Mouse (Mus musculus): ENCODE data around the gene Ccnk.

Gene Ccnk

DNA sequence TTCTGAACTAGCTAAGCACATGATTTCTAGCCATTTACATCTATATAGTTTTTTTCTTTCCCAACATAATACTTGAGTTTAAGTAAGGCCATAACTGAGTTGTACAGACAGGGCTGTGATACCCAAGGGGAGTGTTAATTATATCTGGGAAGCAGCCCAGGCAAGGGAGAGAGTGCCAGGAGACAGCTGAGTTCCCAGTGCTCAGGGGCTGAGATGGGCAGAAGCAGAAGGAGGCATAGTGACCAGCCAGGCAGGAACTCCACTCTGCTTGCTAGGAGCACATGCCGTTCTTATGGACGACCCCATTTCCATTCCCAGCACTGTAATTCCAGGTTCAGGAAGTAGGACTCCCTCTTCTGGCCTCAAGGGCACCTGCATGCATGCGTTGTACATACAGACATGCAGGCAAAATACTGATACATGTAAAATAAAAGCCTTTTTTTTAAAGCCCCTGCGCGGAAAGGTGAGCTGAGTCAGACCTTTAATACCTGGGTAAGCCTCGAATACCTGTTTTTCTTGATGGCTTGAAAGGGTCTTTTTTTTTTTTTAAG is 8.2 kb downstream of the Ccnk start:
- DNase-seq (ENCODE audit: low spot score): no peak

DNA sequence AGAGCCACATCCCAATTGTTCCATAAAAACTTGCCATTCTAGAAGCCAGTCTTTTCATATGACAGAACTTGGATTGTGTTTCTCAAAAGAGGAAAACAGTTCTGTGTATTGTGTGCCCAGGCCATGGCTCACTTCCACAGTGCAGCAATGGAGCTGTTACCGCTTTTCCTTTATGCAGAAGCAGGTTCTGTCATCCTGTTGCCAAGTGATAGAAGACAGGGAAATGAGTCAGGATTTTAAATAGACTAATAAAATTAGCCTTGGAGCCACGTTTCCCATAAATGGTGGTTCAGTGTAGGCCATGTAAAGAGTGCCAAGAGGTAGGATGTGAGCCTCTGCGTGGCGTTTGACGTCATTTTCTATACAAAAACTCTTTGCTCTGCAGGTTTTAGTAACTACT is 14.5 kb downstream of the Ccnk start:
- DNase-seq (ENCODE audit: low spot score): no peak

GRCm38 (mm10) chr12:108195761-108196160 is 16.4 kb downstream of the Ccnk start:
- no peak for DNase-seq (ENCODE audit: low spot score)

- DNase-seq (ENCODE audit: low spot score): no peak
Measured at GRCm38 (mm10) chr12:108198447-108198846, 19.1 kb downstream of the Ccnk start.

DNA sequence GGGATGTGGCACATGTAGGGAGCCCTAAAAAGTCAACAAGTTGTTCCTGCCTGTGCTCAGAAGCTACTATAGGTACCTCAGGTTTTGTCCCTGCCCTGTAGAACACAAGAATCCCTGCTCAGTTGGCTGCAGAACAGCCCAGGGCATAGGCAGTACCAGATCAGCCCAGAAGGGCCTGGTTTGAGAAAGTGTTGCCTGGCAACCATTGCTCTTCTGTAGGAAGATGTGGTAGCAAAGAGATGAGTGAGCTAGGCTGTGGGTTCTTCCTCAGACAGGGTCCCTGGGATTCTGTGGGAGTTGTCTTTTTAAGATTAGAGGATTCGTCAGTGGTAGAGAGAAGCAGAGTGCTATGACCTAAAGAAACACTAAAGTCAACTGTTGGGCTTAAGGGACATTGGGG is 20.7 kb downstream of the Ccnk start:
- DNase-seq (ENCODE audit: low spot score): no peak

DNA sequence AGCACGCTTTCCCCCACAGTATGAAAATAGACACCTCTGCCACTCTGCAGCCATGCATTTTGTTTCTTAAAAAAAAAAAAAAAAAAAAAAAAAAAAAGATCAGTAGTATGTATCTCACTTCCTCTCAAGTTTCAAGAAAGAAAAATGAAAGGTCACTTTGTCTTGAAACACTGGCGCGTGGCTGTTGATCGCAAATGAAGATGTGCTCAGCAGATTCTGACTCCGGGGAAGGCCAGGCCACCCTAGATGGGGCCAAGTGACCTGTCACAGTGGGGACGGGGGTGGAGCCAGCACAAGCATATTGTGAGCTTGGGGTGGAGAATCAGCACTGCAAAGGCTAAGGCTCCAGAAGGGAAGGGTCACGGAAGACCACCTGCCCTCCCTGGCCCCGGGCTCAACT is 24.5 kb downstream of the Ccnk start:
- no peak for DNase-seq (ENCODE audit: low spot score)

- no peak for DNase-seq (ENCODE audit: low spot score)
Measured at GRCm38 (mm10) chr12:108204978-108205377, 25.6 kb downstream of the Ccnk start.

DNA sequence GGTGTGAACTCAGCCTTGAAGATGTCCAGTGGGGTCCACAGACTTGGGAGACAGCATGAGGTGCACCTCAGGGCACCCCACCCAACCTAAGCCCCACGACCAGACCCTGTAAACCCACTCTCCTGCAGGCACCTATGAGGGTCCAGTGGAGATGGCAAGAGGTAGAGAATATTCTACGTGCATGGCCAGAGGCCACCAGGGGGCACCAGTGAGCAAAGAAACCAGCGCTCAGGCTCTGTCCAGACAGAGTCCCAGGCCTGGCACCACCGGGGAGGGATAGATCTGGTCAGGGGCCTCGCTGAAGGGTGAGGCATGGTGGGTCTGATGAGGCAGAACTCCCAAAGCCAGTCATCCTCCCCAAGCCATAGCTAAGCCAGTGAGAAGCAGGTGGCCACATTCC is 27.3 kb downstream of the Ccnk start:
- DNase-seq (ENCODE audit: low spot score): peak; percentile 63

DNA sequence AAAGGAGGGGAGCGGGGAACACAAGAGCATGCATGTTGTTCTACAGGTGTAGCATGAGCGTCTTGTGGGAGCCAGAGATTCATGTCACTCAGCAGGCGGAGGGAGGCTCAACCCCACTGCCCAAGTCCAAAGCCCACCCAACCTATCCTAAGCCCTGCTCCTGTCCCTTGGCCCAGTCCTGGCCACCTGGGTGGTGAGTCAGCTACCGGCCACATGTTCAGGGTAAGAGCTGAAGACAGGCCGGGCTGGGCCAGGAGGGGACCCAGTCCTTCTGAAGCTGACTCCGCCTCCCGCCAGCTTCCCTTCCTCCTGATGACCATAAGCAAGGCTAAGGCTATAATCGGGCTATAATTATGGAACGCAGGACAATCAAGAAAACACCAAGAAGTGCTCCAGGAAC is 28.8 kb downstream of the Ccnk start:
- no peak for DNase-seq (ENCODE audit: low spot score)

- DNase-seq (ENCODE audit: low spot score): peak; percentile 65
Measured at GRCm38 (mm10) chr12:108208726-108209438, 29.5 kb downstream of the Ccnk start.

GRCm38 (mm10) chr12:108210623-108211022 is 31.2 kb downstream of the Ccnk start:
- DNase-seq (ENCODE audit: low spot score): no peak

GRCm38 (mm10) chr12:108212071-108212470 is 32.7 kb downstream of the Ccnk start:
- no peak for DNase-seq (ENCODE audit: low spot score)

DNA sequence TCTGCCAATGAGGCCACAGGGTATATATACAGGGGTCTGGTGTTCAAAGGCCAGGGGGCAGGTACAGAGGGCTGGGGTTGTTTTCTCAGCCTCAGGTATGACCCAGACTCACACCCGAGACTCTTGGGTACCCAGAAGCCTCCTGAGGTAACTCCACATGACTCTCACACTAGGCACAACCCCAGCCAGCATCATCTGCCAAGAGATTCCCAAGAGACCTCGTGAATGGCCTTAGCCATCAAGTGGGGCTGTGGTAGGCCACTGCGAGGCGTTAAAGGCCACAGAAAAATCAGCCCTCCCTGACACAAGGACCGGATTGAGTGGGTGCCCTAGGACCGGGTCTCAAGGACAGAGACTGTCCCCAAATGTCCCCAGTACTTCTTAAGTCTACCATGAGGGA is 33.1 kb downstream of the Ccnk start:
- DNase-seq (ENCODE audit: low spot score): no peak

DNA sequence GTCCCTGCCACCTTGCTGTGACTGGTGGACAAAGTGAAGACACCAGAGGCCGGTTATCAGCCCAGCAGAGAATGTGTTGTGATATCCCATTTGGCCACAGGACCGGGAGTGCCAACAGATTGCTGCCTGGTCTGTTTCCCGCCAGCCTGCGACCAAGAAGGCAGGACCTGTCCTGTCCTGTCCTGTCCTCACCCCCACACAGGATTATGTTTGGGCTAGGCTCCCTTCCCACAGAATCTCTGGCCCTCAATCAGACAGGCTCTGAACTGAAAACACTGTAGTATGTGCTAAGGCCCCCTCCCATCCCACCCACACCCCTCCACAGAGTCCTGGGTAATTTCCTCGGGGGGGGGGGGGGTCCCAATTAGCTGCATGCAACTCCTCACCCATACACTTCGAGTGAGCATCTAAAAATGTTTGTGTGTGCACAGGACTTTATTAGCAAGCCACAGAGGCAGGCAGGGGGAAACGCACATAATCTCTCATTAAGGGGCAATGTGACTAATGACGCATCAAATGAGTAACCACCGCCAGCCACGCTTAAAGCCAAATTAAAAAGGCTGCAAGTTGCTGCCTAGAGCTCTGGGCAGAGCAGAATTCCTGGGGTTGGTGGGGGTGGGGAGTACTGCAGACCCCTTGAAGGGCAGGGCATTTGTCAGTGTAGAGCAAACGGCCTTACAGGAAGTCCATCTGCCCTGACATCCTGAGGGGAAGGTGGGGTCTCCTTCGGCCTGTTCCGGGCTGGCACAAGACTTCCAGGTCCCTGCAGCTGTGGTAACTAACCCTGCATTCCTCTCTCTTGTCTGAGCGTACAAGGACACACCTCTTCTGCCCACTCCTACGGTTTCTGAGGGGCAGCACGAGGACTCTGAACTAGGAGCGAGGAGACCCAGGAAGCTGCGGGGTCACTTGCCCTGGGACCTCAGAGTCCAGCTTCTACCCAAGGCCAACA is 34.0 kb downstream of the Ccnk start:
- DNase-seq (ENCODE audit: low spot score): peak; percentile 38

DNA sequence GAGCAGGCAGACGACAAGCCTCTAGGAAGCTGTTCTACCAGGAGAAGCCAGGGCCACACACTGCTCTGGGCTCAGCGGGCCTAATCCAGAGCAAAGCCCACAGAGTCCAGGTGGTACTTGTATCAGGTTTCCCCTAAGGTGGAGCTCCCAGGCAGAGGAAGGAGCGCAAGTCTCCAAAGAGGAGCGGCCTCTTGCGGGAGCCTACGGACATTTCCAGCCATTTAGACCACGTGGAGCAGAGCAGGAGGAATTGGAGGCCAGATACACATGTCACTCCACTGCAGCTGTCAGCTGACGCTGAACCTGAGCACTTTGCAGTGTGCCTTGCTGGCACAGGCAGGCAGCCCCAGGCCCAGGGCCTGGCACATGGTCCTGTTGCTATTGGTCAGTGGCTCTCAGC is 35.7 kb downstream of the Ccnk start:
- no peak for DNase-seq (ENCODE audit: low spot score)

DNA sequence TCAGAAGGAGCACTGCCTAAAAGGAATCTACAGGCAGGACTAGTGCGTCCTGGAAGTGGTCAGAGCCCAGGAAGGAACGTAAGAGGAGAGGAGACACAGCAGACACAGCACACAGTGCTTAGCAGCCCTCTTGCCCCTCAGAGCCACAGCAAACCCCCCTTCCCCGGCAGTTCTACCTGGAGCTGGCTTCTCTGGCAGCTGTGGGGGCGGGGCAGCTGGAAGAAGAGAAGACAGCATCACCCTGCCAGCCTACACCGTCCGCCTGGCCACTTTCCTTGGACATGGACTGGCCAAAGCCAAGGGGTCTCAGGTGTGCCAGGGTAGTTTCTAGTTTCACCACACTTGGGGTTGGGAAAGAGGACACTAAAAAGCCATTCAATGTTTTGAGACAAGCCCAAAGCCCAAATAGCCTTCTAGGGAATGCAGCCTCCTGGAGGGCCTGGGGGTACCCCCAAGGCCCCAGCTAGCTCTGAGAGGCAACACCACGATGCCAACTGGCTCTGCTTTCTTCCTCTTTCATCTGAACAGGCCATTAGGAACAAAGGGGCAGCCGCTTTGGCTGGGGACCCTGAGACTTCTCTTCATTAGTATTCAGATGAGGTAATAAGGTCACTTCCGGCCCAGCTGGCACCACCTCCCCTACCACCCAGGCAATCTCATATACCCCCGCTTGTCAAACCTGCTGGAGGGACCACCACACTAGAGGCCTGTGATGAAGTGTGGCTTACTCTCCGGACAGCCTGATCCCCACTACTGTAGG is 37.4 kb downstream of the Ccnk start:
- DNase-seq (ENCODE audit: low spot score): no peak

DNA sequence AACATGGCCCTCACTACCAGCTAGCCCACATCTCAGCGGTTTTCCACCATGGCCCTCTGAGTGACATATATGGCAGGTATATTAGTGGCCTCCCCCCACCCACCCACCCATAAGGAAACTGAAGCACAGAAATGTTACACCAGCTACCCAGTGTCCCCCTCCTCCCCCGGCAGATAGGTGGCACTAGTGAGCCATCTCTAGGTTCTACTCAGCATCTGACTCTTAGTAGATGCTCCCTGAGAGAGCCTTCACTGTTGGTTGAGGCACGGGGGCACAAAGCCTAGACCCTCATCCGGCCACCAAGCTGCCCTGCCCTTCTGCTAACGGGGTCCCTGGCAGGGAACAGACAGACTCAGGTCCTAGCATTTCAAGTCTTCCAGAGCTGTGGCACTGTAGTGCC is 38.2 kb downstream of the Ccnk start:
- DNase-seq (ENCODE audit: low spot score): no peak

DNA sequence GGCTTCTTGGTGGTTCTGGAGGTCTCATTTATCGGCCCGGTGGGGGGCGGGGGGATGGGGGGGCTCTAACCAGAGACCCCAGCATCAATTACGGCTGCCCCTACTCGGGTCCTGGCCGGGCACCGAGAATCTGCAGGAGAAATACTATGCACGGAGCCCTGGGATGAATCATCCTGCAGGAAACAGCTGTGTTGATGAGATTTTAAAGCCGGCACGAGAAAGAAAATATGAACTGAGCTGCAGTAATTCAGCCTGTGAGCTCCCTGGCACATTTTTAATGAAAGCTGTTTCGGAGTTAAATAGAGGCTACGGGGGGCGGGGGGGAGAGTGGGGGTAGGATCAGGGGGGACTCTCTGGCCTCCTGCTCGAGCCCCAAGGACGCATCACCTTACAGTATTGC is 39.8 kb downstream of the Ccnk start:
- DNase-seq (ENCODE audit: low spot score): no peak

GRCm38 (mm10) chr12:108219825-108220616 is 40.6 kb downstream of the Ccnk start:
- DNase-seq (ENCODE audit: low spot score): no peak

- DNase-seq (ENCODE audit: low spot score): no peak
Measured at GRCm38 (mm10) chr12:108220621-108221020, 41.2 kb downstream of the Ccnk start.

GRCm38 (mm10) chr12:108221206-108221605 is 41.8 kb downstream of the Ccnk start:
- DNase-seq (ENCODE audit: low spot score): no peak

All from yolk sac, embryonic 10.5 days (tissue).